Mouse (Mus musculus) spleen, postnatal 4 days (tissue): ENCODE measurements at regions not wholly inside any gene's neighbourhood (a gene's known extent, or its start where the extent isn't known, plus 50 kb on each side); places are given as distances from the start of the nearest gene placed in this dataset.
A peak's percentile ranks its signal among the peaks of the same experiment; 100 is the strongest.

Source experiments
- DNase-seq, 2 experiments: peaks; one replicate each; pipeline ENCODE4 v3.0.0; 2022; ENCODE audit warnings: low spot score in 2 of 2

GRCm38 (mm10) chr13:112171940-112172715, 116.1 kb upstream of the Ankrd55 start:
- DNase-seq, result no peak

- no peak for DNase-seq
Observed at GRCm38 (mm10) chr13:112173973-112174372, 114.3 kb upstream of the Ankrd55 start.

- no peak for DNase-seq
Observed at GRCm38 (mm10) chr13:112178031-112178430, 110.2 kb upstream of the Ankrd55 start.

GRCm38 (mm10) chr13:112183996-112184395, 104.3 kb upstream of the Ankrd55 start:
- DNase-seq, result no peak

- no peak for DNase-seq
Observed at GRCm38 (mm10) chr13:112185116-112185515, 103.1 kb upstream of the Ankrd55 start.

GRCm38 (mm10) chr13:112187226-112187625, 101.0 kb upstream of the Ankrd55 start:
- no peak for DNase-seq

- no peak for DNase-seq
Observed at GRCm38 (mm10) chr13:112188313-112188712, 99.9 kb upstream of the Ankrd55 start.

GRCm38 (mm10) chr13:112188741-112189476, 99.3 kb upstream of the Ankrd55 start:
- DNase-seq, result no peak

GRCm38 (mm10) chr13:112189605-112190004, 98.6 kb upstream of the Ankrd55 start:
- no peak for DNase-seq

GRCm38 (mm10) chr13:112192192-112192905, 95.9 kb upstream of the Ankrd55 start:
- DNase-seq, result no peak

- DNase-seq, result no peak
Observed at GRCm38 (mm10) chr13:112193676-112194075, 94.6 kb upstream of the Ankrd55 start.

- DNase-seq, result no peak
Observed at GRCm38 (mm10) chr13:112194991-112195390, 93.3 kb upstream of the Ankrd55 start.

- DNase-seq, result peak in 1 of 2 experiments; percentile 73
Observed at GRCm38 (mm10) chr13:112196789-112197188, 91.5 kb upstream of the Ankrd55 start.

- no peak for DNase-seq
Observed at GRCm38 (mm10) chr13:112203721-112204120, 84.5 kb upstream of the Ankrd55 start.

GRCm38 (mm10) chr13:112204204-112204603, 84.0 kb upstream of the Ankrd55 start:
- DNase-seq, result no peak

GRCm38 (mm10) chr13:112204813-112205212, 83.4 kb upstream of the Ankrd55 start:
- no peak for DNase-seq

GRCm38 (mm10) chr13:112207617-112208235, 80.5 kb upstream of the Ankrd55 start:
- DNase-seq, result no peak

- no peak for DNase-seq
Observed at GRCm38 (mm10) chr13:112211841-112212240, 76.4 kb upstream of the Ankrd55 start.

GRCm38 (mm10) chr13:112212391-112212790, 75.9 kb upstream of the Ankrd55 start:
- no peak for DNase-seq

- no peak for DNase-seq
Observed at GRCm38 (mm10) chr13:112213652-112214081, 74.6 kb upstream of the Ankrd55 start.

- no peak for DNase-seq
Observed at GRCm38 (mm10) chr13:112216084-112216483, 72.2 kb upstream of the Ankrd55 start.

- no peak for DNase-seq
Observed at GRCm38 (mm10) chr13:112218389-112218788, 69.9 kb upstream of the Ankrd55 start.
